Mouse (Mus musculus) thymus, adult 2 months (tissue): Measurements from ENCODE around the gene Dek.

Experiments
- CTCF ChIP-seq: fragments of 200-500 bp; IDR thresholded peaks from 2 replicates; pipeline ENCODE4 v1.5.1; 2012; ENCODE audit warnings: mild to moderate bottlenecking, control low read depth, low read length, moderate library complexity, borderline replicate concordance; ENCODE audit not compliant: control insufficient read depth, poor library complexity, insufficient read depth; ENCODE audit errors: extremely low read depth
- POLR2A ChIP-seq: fragments of 200-500 bp; IDR thresholded peaks from 2 replicates; pipeline ENCODE4 v1.6.1; 2012; ENCODE audit warnings: mild to moderate bottlenecking, low read length, control low read depth, moderate library complexity; ENCODE audit not compliant: control insufficient read depth, poor library complexity, insufficient read depth; ENCODE audit errors: extremely low read depth

- TF ChIP-seq CTCF (no peak), POLR2A (no peak)
Observed at GRCm38 (mm10) chr13:47088433-47088832, 17.6 kb downstream of the Dek start.
